Comparison of ENCODE assay signal across 9 mouse cellular contexts in the genomic region with DNA sequence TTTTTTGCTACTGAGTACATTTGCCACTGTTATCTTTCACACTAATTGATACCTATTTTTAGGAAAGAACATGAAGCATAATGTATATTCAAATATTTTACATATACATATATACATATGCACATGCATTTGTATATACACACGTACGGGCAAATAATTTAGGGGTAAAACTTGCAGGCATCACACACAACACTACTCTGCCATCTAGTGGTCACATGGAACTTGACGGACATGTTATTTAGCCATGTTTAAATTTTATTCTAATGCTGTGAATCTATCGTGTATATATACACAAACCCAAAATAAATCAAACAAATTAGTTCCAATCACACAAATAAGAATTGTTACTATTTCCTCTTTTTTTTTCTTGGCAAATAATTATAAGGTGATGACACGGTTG.
DNase-seq lines count a peak whose midpoint lies in the region; ATAC-seq and TF ChIP-seq lines count a peak whose summit lies in the region.
"Had no signal": no experiment of that assay in that cellular context is flagged by ENCODE, and none has a peak within 500 bp of the region (broad histone marks: within the 10 kb centered on the region; RNA-seq: fewer than 3 reads in every experiment).

No protein-coding gene starts in this region.

- H3K27ac ChIP-seq in layer of hippocampus, adult 2 months: no peak overlapping the region
- H3K27ac ChIP-seq in MEL (ENCODE audit: control insufficient read depth, low read depth, low read length): no peak overlapping the region
- H3K27ac ChIP-seq: liver, embryonic 13.5 days had no signal

- TF ChIP-seq CTCF in layer of hippocampus, adult 2 months (conservative IDR thresholded peaks at IDR 0.05): peak; percentile 84
- TF ChIP-seq CTCF in MEL (IDR thresholded peaks at IDR 0.05 in 2 of 3, conservative IDR thresholded peaks at IDR 0.05 in 1 of 3; ENCODE audit: control insufficient read depth in 1 of 3, insufficient read depth in 1 of 3, low read depth in 2 of 3, low read length in 3 of 3, poor library complexity in 1 of 3, severe bottlenecking in 1 of 3): peak; percentile 54 to 90 (median 55)

- no peaks in the 10 kb centered on the region for H3K9me3 ChIP-seq in MEL (replicated peaks; ENCODE audit: insufficient read depth, low read length)
- H3K9me3 ChIP-seq: liver, embryonic 13.5 days had no signal

- peaks cover 1 to 2% of the 10 kb centered on the region in 2 experiments; a peak in 2 of 4 replicates for H3K27me3 ChIP-seq in MEL (ENCODE audit: control insufficient read depth in 1 of 2, insufficient read depth in 2 of 2, low read length in 2 of 2)
- H3K27me3 ChIP-seq: liver, embryonic 13.5 days had no signal

- peak; percentile 50 to 59 for DNase-seq in cerebellum, postnatal 14 days
- DNase-seq in cerebellum, adult 9-10 months: no peak
- DNase-seq in layer of hippocampus, adult 2 months (ENCODE audit: low spot score in 2 of 2): peak in 1 of 2 experiments; percentile 56
- DNase-seq in layer of hippocampus, postnatal 36 days: no peak
- peak; percentile 73 for DNase-seq in MEL (ENCODE audit: low read depth, low spot score)
- peak; percentile 51 to 66 for DNase-seq in left cerebral cortex, postnatal 14 days (ENCODE audit: low spot score in 2 of 2)
- DNase-seq in adrenal gland, adult 8-10 months: no peak
- DNase-seq: liver, embryonic 13.5 days had no signal

- H3K4me1 ChIP-seq in MEL (ENCODE audit: control insufficient read depth in 1 of 2, insufficient read depth in 2 of 2, low read length in 2 of 2): peaks cover 1 to 3% of the 10 kb centered on the region in 2 experiments; a peak in 1 of 4 replicates
- H3K4me1 ChIP-seq: liver, embryonic 13.5 days had no signal

- no peaks in the 10 kb centered on the region for H3K79me2 ChIP-seq in MEL (ENCODE audit: control insufficient read depth, insufficient read depth, low read length, poor library complexity)

- H3K9ac ChIP-seq in MEL (ENCODE audit: control insufficient read depth, low read depth, low read length, poor library complexity, severe bottlenecking): no peak overlapping the region
- H3K9ac ChIP-seq: liver, embryonic 13.5 days had no signal

- no peaks in the 10 kb centered on the region; a peak in 1 of 4 replicates for H3K36me3 ChIP-seq in MEL (ENCODE audit: control insufficient read depth in 1 of 2, insufficient read depth in 2 of 2, low read length in 2 of 2)
- H3K36me3 ChIP-seq: liver, embryonic 13.5 days had no signal

- TF ChIP-seq RAD21 in MEL (IDR thresholded peaks at IDR 0.05; ENCODE audit: low read depth, low read length): peak; percentile 92

- intact Hi-C loops in left cerebral cortex, postnatal 14 days (cut with DNase I): no loop called here

- no peak for ATAC-seq in frontal cortex, adult (ENCODE audit: low TSS enrichment)

- TF ChIP-seq EP300 in MEL (IDR thresholded peaks at IDR 0.05; ENCODE audit: low read depth in 1 of 2, low read length in 2 of 2): no peak

- no peak overlapping the region for H3K4me3 ChIP-seq in layer of hippocampus, adult 2 months
- no peak overlapping the region for H3K4me3 ChIP-seq in MEL (ENCODE audit: control insufficient read depth in 1 of 2, insufficient read depth in 1 of 2, low read depth in 2 of 2, low read length in 2 of 2)
- H3K4me3 ChIP-seq: liver, embryonic 13.5 days had no signal

- TF ChIP-seq POLR2A in MEL (IDR thresholded peaks at IDR 0.05; ENCODE audit: control insufficient read depth in 1 of 2, insufficient read depth in 1 of 2, low read depth in 1 of 2, low read length in 2 of 2, poor library complexity in 1 of 2): no peak

TF ChIP-seq in MEL, 35 proteins besides CTCF, POLR2A, EP300 and RAD21:
- TF ChIP-seq ZNF384 (IDR thresholded peaks at IDR 0.05; ENCODE audit: low read depth, low read length) (no peak), POLR2AphosphoS5 (IDR thresholded peaks at IDR 0.05; ENCODE audit: borderline replicate concordance, low read depth, low read length) (no peak), SMC3 (IDR thresholded peaks at IDR 0.05; ENCODE audit: low read depth, low read length) (peak; percentile 88), ZC3H11A (IDR thresholded peaks at IDR 0.05; ENCODE audit: low read depth, low read length) (peak; percentile 78), TBP (IDR thresholded peaks at IDR 0.05; ENCODE audit: low read depth, low read length) (no peak), MAX (IDR thresholded peaks at IDR 0.05; ENCODE audit: low read length) (0 out of 2 replicates have a peak, but pooled peaks have one; percentile 32), SIN3A (IDR thresholded peaks at IDR 0.05; ENCODE audit: low read length) (no peak), MAFK (IDR thresholded peaks at IDR 0.05; ENCODE audit: borderline replicate concordance, low read depth, low read length) (no peak), E2F4 (IDR thresholded peaks at IDR 0.05; ENCODE audit: borderline replicate concordance, low read depth, low read length) (no peak), NELFE (IDR thresholded peaks at IDR 0.05; ENCODE audit: low read depth, low read length) (no peak), CHD2 (IDR thresholded peaks at IDR 0.05; ENCODE audit: low read length) (no peak), ZMIZ1 (IDR thresholded peaks at IDR 0.05; ENCODE audit: low read depth, low read length) (no peak), MYC (IDR thresholded peaks at IDR 0.05; ENCODE audit: low read depth, low read length) (0 out of 2 replicates have a peak, but pooled peaks have one; percentile 22)

Comparison
In these comparisons a context has a peak if more than half of its experiments do, and no peak if none do; other contexts are left out.
1. DNase-seq: peak in cerebellum, postnatal 14 days (2 of 2), MEL (single experiment) and left cerebral cortex, postnatal 14 days (2 of 2); none in cerebellum, adult 9-10 months (single experiment), layer of hippocampus, postnatal 36 days (0 of 2) and adrenal gland, adult 8-10 months (single experiment).